Mouse (Mus musculus): ENCODE measurements around the gene Bicdl1. TPM values are rescaled to one million over a fixed set of nuclear protein-coding genes. Genes with fewer than 3 reads are reported as not detected.
A peak's percentile ranks its signal among the peaks of the same experiment; 100 is the strongest.

Bicdl1 gene
- polyA plus RNA-seq, 1 experiment from 2014 or later: 10.8 TPM

DNA sequence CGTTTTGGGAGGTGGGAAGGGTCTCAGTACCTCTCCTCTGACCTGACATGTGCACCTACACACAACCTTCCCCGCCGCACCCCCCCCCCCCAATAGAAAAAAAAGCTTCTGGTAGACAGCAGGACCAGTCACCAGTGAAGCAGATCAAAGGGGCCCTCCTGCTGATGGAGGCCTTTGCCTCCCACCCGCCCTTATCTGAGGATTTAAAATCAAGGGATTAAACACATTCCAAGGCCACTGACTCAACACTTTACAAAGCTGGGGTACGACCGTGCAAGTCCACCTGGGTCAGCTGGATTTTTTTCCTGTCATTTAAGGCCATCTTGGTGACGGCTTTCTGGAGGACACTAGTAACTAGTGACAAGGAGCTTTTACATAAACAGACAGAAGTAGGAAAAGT lies 63.5 kb downstream of the Bicdl1 start:
- no peak for ATAC-seq (ENCODE audit: insufficient number of reproducible peaks, insufficient read depth, low FRiP score, low TSS enrichment, low read depth)
- WGBS: 14% methylated on average over 7 of the region's 7 CpGs
- Histone ChIP-seq H3K9me3 (no peaks in the 10 kb centered on the region), H3K27me3 (peaks cover 4% of the 10 kb centered on the region; the same call in 1 of the 2 replicates), H3K4me3 (replicated peaks) (no peak overlapping the region), H3K4me1 (replicated peaks) (no peaks in the 10 kb centered on the region), H3K36me3 (no peaks in the 10 kb centered on the region), H3K4me2 (no peak overlapping the region), H3K9ac (replicated peaks) (no peak overlapping the region), H3K27ac (no peak overlapping the region)

- Histone ChIP-seq H3K4me1 (replicated peaks) (no peaks in the 10 kb centered on the region), H3K4me3 (replicated peaks) (no peak overlapping the region), H3K4me2 (no peak overlapping the region), H3K27ac (no peak overlapping the region), H3K9ac (replicated peaks) (no peak overlapping the region), H3K9me3 (no peaks in the 10 kb centered on the region), H3K36me3 (no peaks in the 10 kb centered on the region), H3K27me3 (peaks cover 4% of the 10 kb centered on the region; the same call in 1 of the 2 replicates)
- no peak for ATAC-seq (ENCODE audit: insufficient number of reproducible peaks, insufficient read depth, low FRiP score, low TSS enrichment, low read depth)
- 75% methylated on average over 8 of the region's 8 CpGs for WGBS
Measured at GRCm38 (mm10) chr5:115667210-115667609, 64.2 kb downstream of the Bicdl1 start.

- H3K4me3 ChIP-seq (replicated peaks): no peak overlapping the region
- H3K36me3 ChIP-seq: no peaks in the 10 kb centered on the region
- H3K9ac ChIP-seq (replicated peaks): no peak overlapping the region
- H3K27me3 ChIP-seq: 0 out of 2 replicates have a peak, but pooled peaks cover 4% of the 10 kb centered on the region
- H3K9me3 ChIP-seq: no peaks in the 10 kb centered on the region
- no peak overlapping the region for H3K4me2 ChIP-seq
- no peaks in the 10 kb centered on the region for H3K4me1 ChIP-seq (replicated peaks)
- H3K27ac ChIP-seq: no peak overlapping the region
- WGBS: 64% methylated on average over 8 of the region's 8 CpGs
- ATAC-seq (ENCODE audit: insufficient number of reproducible peaks, insufficient read depth, low FRiP score, low TSS enrichment, low read depth): no peak
Measured at GRCm38 (mm10) chr5:115666366-115667065, 64.9 kb downstream of the Bicdl1 start.

GRCm38 (mm10) chr5:115662658-115663057 lies 68.8 kb downstream of the Bicdl1 start:
- H3K27me3 ChIP-seq: 0 out of 2 replicates have a peak, but pooled peaks cover 4% of the 10 kb centered on the region
- WGBS: 85% methylated on average over 22 of the region's 22 CpGs
- ATAC-seq (ENCODE audit: insufficient number of reproducible peaks, insufficient read depth, low FRiP score, low TSS enrichment, low read depth): no peak
- no peak overlapping the region for H3K27ac ChIP-seq
- H3K36me3 ChIP-seq: no peaks in the 10 kb centered on the region
- H3K4me3 ChIP-seq (replicated peaks): no peak overlapping the region
- H3K4me1 ChIP-seq (replicated peaks): no peaks in the 10 kb centered on the region
- H3K9me3 ChIP-seq: no peaks in the 10 kb centered on the region
- H3K9ac ChIP-seq (replicated peaks): no peak overlapping the region
- no peak overlapping the region for H3K4me2 ChIP-seq

GRCm38 (mm10) chr5:115658352-115658751 lies 73.1 kb downstream of the Bicdl1 start:
- H3K4me3 ChIP-seq (replicated peaks): no peak overlapping the region
- no peak overlapping the region for H3K4me2 ChIP-seq
- no peak overlapping the region for H3K9ac ChIP-seq (replicated peaks)
- 79% methylated on average over 6 of the region's 6 CpGs for WGBS
- 0 out of 2 replicates have a peak, but pooled peaks cover under 1% of the 10 kb centered on the region for H3K27me3 ChIP-seq
- ATAC-seq (ENCODE audit: insufficient number of reproducible peaks, insufficient read depth, low FRiP score, low TSS enrichment, low read depth): no peak
- no peaks in the 10 kb centered on the region for H3K9me3 ChIP-seq
- H3K36me3 ChIP-seq: no peaks in the 10 kb centered on the region
- H3K27ac ChIP-seq: no peak overlapping the region
- no peaks in the 10 kb centered on the region for H3K4me1 ChIP-seq (replicated peaks)

- no peak for ATAC-seq (ENCODE audit: insufficient number of reproducible peaks, insufficient read depth, low FRiP score, low TSS enrichment, low read depth)
- 65% methylated on average over 1 of the region's 1 CpGs for WGBS
- H3K9me3 ChIP-seq: no peaks in the 10 kb centered on the region
- no peak overlapping the region for H3K27ac ChIP-seq
- no peak overlapping the region for H3K4me3 ChIP-seq (replicated peaks)
- H3K9ac ChIP-seq (replicated peaks): no peak overlapping the region
- no peaks in the 10 kb centered on the region for H3K36me3 ChIP-seq
- peaks cover 5% of the 10 kb centered on the region for H3K4me1 ChIP-seq (replicated peaks)
- no peak overlapping the region for H3K4me2 ChIP-seq
- H3K27me3 ChIP-seq: no peaks in the 10 kb centered on the region
Measured at GRCm38 (mm10) chr5:115657234-115657633, 74.2 kb downstream of the Bicdl1 start.

DNA sequence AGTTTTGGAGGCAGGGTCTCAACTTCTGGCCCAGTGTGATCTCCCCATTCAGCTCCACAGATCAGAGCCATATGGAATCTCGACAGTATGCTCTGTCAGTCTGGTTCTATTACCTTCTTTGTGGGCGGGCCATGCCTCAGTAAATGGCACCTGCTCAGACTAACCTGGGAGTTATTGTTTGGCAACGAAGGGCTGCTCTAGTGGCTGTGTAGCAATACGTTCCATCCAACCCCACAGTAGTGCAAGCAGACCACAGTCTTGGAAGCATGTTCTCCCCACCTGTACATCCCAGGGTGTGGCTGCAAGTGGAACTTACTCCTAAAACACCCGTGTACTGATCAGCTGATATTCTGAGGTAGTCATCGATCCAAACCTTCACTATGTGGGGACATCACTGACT lies 74.7 kb downstream of the Bicdl1 start:
- Histone ChIP-seq H3K9ac (replicated peaks) (no peak overlapping the region), H3K4me1 (replicated peaks) (peaks cover 11% of the 10 kb centered on the region), H3K27ac (no peak overlapping the region), H3K27me3 (no peaks in the 10 kb centered on the region), H3K4me2 (no peak overlapping the region), H3K4me3 (replicated peaks) (no peak overlapping the region), H3K9me3 (no peaks in the 10 kb centered on the region), H3K36me3 (no peaks in the 10 kb centered on the region)
- WGBS: 77% methylated on average over 6 of the region's 6 CpGs
- ATAC-seq (ENCODE audit: insufficient number of reproducible peaks, insufficient read depth, low FRiP score, low TSS enrichment, low read depth): no peak

- Histone ChIP-seq H3K9ac (replicated peaks) (no peak overlapping the region), H3K4me1 (replicated peaks) (peaks cover 11% of the 10 kb centered on the region), H3K27ac (no peak overlapping the region), H3K27me3 (no peaks in the 10 kb centered on the region), H3K36me3 (no peaks in the 10 kb centered on the region), H3K9me3 (no peaks in the 10 kb centered on the region), H3K4me3 (replicated peaks) (no peak overlapping the region), H3K4me2 (no peak overlapping the region)
- WGBS: 91% methylated on average over 12 of the region's 12 CpGs
- ATAC-seq (ENCODE audit: insufficient number of reproducible peaks, insufficient read depth, low FRiP score, low TSS enrichment, low read depth): no peak
Measured at GRCm38 (mm10) chr5:115653776-115654175, 77.6 kb downstream of the Bicdl1 start.

DNA sequence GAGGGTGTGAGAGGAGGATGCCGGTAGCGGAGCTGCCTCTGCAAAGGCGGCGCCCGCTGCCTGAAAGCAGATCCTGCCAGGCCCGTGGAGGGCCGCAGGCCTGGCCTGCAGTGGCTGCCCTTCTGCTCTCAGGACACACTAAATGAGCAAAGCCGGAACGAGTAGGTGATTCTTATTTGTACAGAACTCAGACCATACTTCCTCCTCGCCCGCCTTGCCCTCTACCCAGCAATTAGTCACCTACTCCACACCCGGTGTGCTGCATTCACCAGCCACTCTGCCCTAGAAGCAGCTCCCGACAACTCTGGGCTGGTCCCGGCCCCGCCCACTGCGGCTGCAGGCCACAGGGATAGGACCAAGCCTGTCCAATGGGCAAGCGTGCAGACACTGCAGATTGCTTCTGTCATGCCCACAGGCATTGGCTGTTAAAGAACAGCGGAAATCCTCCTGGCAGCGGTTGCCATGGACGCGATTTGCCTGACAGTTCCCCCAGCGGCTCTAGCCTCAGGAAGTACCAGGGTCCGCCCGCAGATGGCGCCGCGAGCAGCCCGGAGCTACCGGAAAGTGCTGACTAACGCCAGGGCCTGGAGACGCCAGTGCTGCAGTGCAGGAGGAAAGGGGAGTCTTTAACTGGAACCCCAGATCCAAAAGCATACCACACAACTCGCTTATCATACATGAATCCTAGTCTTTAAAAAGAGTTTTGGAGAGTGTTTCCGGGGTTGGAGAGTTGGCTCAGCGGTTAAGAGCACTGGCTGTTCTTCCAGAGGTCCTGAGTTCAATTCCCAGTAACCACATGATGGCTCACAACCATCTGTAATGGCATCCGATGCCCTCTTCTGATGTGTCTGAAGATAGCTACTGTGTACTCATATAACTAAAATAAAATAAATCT lies 78.5 kb downstream of the Bicdl1 start:
- peak overlapping the region; percentile 40 for H3K4me3 ChIP-seq (replicated peaks)
- ATAC-seq (ENCODE audit: insufficient number of reproducible peaks, insufficient read depth, low FRiP score, low TSS enrichment, low read depth): peak; percentile 99
- H3K36me3 ChIP-seq: peaks cover 3% of the 10 kb centered on the region; the same call in 1 of the 2 replicates
- WGBS: 4% methylated on average over 35 of the region's 35 CpGs
- no peak overlapping the region; the same call in 1 of the 2 replicates for H3K27ac ChIP-seq
- H3K4me1 ChIP-seq (replicated peaks): peaks cover 11% of the 10 kb centered on the region
- no peaks in the 10 kb centered on the region for H3K27me3 ChIP-seq
- no peaks in the 10 kb centered on the region for H3K9me3 ChIP-seq
- peak overlapping the region; percentile 66 for H3K4me2 ChIP-seq
- peak overlapping the region; percentile 47 for H3K9ac ChIP-seq (replicated peaks)

- no peak overlapping the region for H3K9ac ChIP-seq (replicated peaks)
- peaks cover 14% of the 10 kb centered on the region for H3K36me3 ChIP-seq
- ATAC-seq (ENCODE audit: insufficient number of reproducible peaks, insufficient read depth, low FRiP score, low TSS enrichment, low read depth): no peak
- no peak overlapping the region for H3K4me3 ChIP-seq (replicated peaks)
- WGBS: 88% methylated on average over 10 of the region's 10 CpGs
- H3K9me3 ChIP-seq: no peaks in the 10 kb centered on the region
- no peaks in the 10 kb centered on the region for H3K27me3 ChIP-seq
- peaks cover 11% of the 10 kb centered on the region for H3K4me1 ChIP-seq (replicated peaks)
- H3K4me2 ChIP-seq: peak overlapping the region; percentile 66
- no peak overlapping the region for H3K27ac ChIP-seq
Measured at GRCm38 (mm10) chr5:115651821-115652220, 79.6 kb downstream of the Bicdl1 start.

GRCm38 (mm10) chr5:115650885-115651284 lies 80.5 kb downstream of the Bicdl1 start:
- no peak for ATAC-seq (ENCODE audit: insufficient number of reproducible peaks, insufficient read depth, low FRiP score, low TSS enrichment, low read depth)
- Histone ChIP-seq H3K27me3 (no peaks in the 10 kb centered on the region), H3K36me3 (peaks cover 23% of the 10 kb centered on the region), H3K4me3 (replicated peaks) (no peak overlapping the region), H3K4me1 (replicated peaks) (peaks cover 11% of the 10 kb centered on the region), H3K9ac (replicated peaks) (no peak overlapping the region), H3K27ac (no peak overlapping the region), H3K9me3 (no peaks in the 10 kb centered on the region), H3K4me2 (no peak overlapping the region)
- WGBS: 91% methylated on average over 10 of the region's 10 CpGs

Data from limb, embryonic 12.5 days (tissue).